ENCODE assay signal across 8 mouse cellular contexts in genomic region chr4:102439401-102440118, GRCm38 (mm10).
DNase-seq lines count a peak whose midpoint lies in the region; ATAC-seq and TF ChIP-seq lines count a peak whose summit lies in the region.

No protein-coding gene starts in this region.

- H3K4me3 ChIP-seq in midbrain, embryonic 14.5 days (replicated peaks; ENCODE audit: low read depth, low read length): no peak overlapping the region
- no peak overlapping the region for H3K4me3 ChIP-seq in midbrain, embryonic 15.5 days
- no peak overlapping the region for H3K4me3 ChIP-seq in heart, adult 2 months
- H3K4me3 ChIP-seq in gastrocnemius, adult 2 months: no peak overlapping the region

- no peak for TF ChIP-seq POLR2A in heart, adult 2 months (IDR thresholded peaks at IDR 0.05; ENCODE audit: insufficient read depth, low read depth, low read length)

- H3K9ac ChIP-seq in midbrain, embryonic 14.5 days (replicated peaks; ENCODE audit: low read length): no peak overlapping the region
- no peak overlapping the region for H3K9ac ChIP-seq in midbrain, embryonic 15.5 days
- no peak overlapping the region for H3K9ac ChIP-seq in heart, adult 2 months (ENCODE audit: low read depth, low read length)

- H3K4me2 ChIP-seq in midbrain, embryonic 14.5 days (ENCODE audit: low read length): no peak overlapping the region
- no peak overlapping the region for H3K4me2 ChIP-seq in midbrain, embryonic 15.5 days

- H3K4me1 ChIP-seq in midbrain, embryonic 14.5 days (ENCODE audit: control insufficient read depth, insufficient read depth, low read length): 0 out of 2 replicates have a peak, but pooled peaks cover 3% of the 10 kb centered on the region
- peaks cover 5% of the 10 kb centered on the region; the same call in 1 of the 2 replicates for H3K4me1 ChIP-seq in midbrain, embryonic 15.5 days
- H3K4me1 ChIP-seq in heart, adult 2 months (ENCODE audit: control insufficient read depth, insufficient read depth, low read length): peaks cover 1% of the 10 kb centered on the region; the same call in 1 of the 2 replicates

- TF ChIP-seq EP300 in heart, adult 2 months (IDR thresholded peaks at IDR 0.05; ENCODE audit: insufficient read depth, low read depth, low read length): peak; percentile 48; the same call in 1 of the 2 replicates

- no peaks in the 10 kb centered on the region for H3K79me2 ChIP-seq in heart, adult 2 months (replicated peaks; ENCODE audit: control insufficient read depth, insufficient read depth, low read length)

- 66% methylated on average over 5 of the region's 5 CpGs for WGBS in midbrain, embryonic 14.5 days
- 61% methylated on average over 5 of the region's 5 CpGs for WGBS in midbrain, embryonic 15.5 days
- 25% methylated on average over 5 of the region's 5 CpGs for WGBS in heart, adult 2 months

- no peaks in the 10 kb centered on the region for H3K36me3 ChIP-seq in midbrain, embryonic 14.5 days (ENCODE audit: control insufficient read depth, insufficient read depth, low read length)
- H3K36me3 ChIP-seq in midbrain, embryonic 15.5 days (replicated peaks): no peaks in the 10 kb centered on the region
- no peaks in the 10 kb centered on the region for H3K36me3 ChIP-seq in heart, adult 2 months (ENCODE audit: control insufficient read depth, insufficient read depth, low read length)

- no peak for ATAC-seq in midbrain, embryonic 14.5 days (ENCODE audit: low FRiP score, low TSS enrichment)
- no peak for ATAC-seq in midbrain, embryonic 15.5 days (replicated peaks)

- no peak for TF ChIP-seq CTCF in heart, adult 2 months (IDR thresholded peaks at IDR 0.05)
- no peak for TF ChIP-seq CTCF in gastrocnemius, adult 2 months (IDR thresholded peaks at IDR 0.05)

- peak; percentile 42 for DNase-seq in cerebellum, adult 8-10 months
- no peak for DNase-seq in cerebellum, adult 11 months
- peak; percentile 55 for DNase-seq in midbrain, embryonic 14.5 days
- DNase-seq in heart, adult 2 months: peak; percentile 33 to 45
- peak; percentile 11 to 26 for DNase-seq in kidney, postnatal 36 days
- no peak for DNase-seq in gastrocnemius, adult 2 months
- DNase-seq in left cerebral cortex, postnatal 10 days (ENCODE audit: extremely low spot score in 1 of 2, low spot score in 2 of 2): no peak

- intact Hi-C loops in heart, adult 2 months (cut with DNase I): loop anchor here (5.0 kb wide), 1 partner anchor 57 kb away; no protein-coding TSS in a partner anchor
- intact Hi-C loops in gastrocnemius, adult 2 months (cut with DNase I): no loop called here
- intact Hi-C loops in left cerebral cortex, postnatal 10 days (cut with DNase I): no loop called here

- no peaks in the 10 kb centered on the region for H3K27me3 ChIP-seq in midbrain, embryonic 14.5 days (ENCODE audit: control insufficient read depth, insufficient read depth, low read length)
- H3K27me3 ChIP-seq in midbrain, embryonic 15.5 days (replicated peaks): no peaks in the 10 kb centered on the region
- no peaks in the 10 kb centered on the region for H3K27me3 ChIP-seq in heart, adult 2 months (ENCODE audit: control insufficient read depth, insufficient read depth, low read length)

- H3K9me3 ChIP-seq in midbrain, embryonic 14.5 days (ENCODE audit: control insufficient read depth, low read length): no peaks in the 10 kb centered on the region
- no peaks in the 10 kb centered on the region for H3K9me3 ChIP-seq in midbrain, embryonic 15.5 days

- no peak overlapping the region for H3K27ac ChIP-seq in midbrain, embryonic 14.5 days (replicated peaks; ENCODE audit: low read depth, low read length)
- no peak overlapping the region for H3K27ac ChIP-seq in midbrain, embryonic 15.5 days
- H3K27ac ChIP-seq in heart, adult 2 months: peak overlapping the region; percentile 66
- no peak overlapping the region for H3K27ac ChIP-seq in gastrocnemius, adult 2 months

Comparison
In these comparisons a context has a peak if more than half of its experiments do, and no peak if none do; other contexts are left out.
1. DNase-seq: peak in cerebellum, adult 8-10 months (single experiment), midbrain, embryonic 14.5 days (single experiment), heart, adult 2 months (2 of 2) and kidney, postnatal 36 days (2 of 2); none in cerebellum, adult 11 months (single experiment), gastrocnemius, adult 2 months (single experiment) and left cerebral cortex, postnatal 10 days (0 of 2).